Mouse (Mus musculus): Measurements from ENCODE around the gene Mrps35.

DNA sequence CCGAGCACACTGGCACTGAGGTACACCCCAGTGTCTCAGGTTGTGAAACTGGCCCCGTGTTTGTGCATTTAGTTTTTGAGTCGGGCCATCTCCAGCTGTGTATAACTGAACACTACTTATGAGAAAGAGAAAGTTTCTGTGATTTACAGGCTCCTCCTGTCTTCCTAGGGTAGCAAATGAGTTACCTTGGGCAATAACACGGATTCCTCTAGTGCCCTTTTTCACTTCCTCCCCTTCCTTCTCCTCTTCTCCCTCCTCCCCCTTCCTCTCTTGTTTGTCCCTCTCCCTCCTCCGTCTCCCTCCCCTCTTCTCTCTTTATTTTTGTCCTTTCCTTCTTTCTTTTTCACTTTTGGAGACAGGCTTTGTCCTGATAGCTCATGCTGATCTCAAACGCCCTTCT is 31.0 kb upstream of the Mrps35 start:
- TF ChIP-seq CTCF (IDR thresholded peaks at IDR 0.05; ENCODE audit: borderline replicate concordance, extremely low read depth, insufficient read depth, insufficient read length): no peak
- TF ChIP-seq POLR2A (IDR thresholded peaks at IDR 0.05; ENCODE audit: borderline replicate concordance, extremely low read depth, insufficient read depth, insufficient read length, poor library complexity, severe bottlenecking): no peak
